Mouse (Mus musculus): ENCODE data around the gene Thoc6.
A peak's percentile ranks its signal among the peaks of the same experiment; 100 is the strongest.

Thoc6 gene

DNA sequence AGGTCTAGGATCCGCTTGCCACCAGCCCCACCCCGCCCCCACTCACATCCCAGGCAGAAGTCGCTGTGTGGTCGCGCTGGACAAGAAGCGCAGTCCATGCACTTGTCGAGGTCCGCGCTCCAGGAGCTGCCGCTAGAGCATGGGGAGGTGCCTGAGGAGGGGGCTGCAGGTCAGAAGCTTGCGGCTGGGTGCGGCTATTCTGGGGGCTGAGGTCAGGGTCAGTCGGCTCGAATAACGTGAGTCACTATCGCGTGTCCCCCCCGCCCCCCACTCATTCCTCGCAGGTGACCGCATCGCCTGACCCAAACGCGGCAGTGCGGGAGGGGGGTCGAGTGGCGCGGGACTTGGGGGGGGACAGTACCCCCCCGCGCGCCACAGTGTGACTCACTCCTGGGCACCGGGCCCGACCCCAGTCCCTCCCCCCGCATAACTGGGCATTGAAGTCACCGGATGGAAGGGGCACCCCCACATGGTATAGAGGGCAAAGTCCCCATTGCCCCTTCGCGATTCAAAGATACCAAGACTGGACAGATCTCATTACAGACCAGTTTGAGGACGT, 2.9 kb upstream of the Thoc6 start:
- DNase-seq = peak; percentile 65 to 68

DNA sequence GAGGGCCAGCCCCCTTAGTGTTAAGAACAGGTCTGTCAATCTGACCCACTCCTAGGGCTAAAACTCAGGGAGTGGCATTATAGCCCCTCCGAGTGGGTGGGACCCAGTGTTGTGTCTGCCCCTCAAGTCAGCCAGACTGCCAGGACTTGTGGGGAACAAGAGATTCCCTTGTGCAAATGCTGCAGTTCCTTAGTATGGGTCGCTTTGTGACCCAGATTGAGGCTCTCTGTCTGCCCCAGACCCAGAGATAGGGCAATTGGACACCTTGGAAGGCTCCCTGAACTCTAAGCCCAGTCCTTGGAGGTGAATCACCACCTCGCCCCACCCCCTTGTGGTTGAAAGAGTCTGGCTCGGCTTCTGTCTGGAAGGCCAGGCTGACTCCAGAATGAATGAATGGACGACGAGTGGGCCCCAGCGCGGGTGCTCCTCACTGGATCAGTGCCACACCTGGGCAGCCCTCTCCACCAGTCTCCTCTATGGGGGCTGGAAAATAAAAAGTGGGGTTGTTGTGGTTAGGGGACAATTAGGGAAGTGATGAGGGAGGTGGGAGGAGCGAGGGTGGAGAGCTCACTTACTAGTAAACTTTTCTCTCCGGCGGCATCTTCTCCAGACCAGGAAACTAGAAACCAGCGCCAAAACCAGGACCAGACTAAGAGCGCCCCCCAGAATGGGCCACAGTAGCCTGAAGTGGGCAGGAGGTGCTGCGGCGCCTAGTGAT, 2.0 kb upstream of the Thoc6 start:
- peak; percentile 66 to 68 for DNase-seq

DNA sequence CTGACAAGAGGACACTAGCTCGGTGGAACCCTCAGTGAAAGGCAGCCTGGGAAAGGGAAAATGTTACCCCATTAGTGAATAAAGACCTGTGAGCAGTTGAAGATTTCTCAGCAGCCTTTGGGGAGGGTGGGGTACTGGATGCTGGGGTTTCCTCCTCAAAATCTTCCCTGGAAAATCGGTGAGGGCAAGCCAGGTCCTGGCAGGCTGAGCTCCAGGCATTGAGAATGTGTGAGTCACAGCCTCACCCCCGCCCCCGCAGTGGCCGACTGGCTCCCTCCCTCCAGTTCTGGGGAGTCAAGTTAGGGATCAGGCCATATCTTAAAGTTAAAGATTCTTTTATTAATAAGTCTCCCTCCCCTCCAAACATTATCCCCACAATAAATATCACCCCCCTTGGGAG, 1.4 kb upstream of the Thoc6 start:
- peak; percentile 60 to 62 for DNase-seq

DNA sequence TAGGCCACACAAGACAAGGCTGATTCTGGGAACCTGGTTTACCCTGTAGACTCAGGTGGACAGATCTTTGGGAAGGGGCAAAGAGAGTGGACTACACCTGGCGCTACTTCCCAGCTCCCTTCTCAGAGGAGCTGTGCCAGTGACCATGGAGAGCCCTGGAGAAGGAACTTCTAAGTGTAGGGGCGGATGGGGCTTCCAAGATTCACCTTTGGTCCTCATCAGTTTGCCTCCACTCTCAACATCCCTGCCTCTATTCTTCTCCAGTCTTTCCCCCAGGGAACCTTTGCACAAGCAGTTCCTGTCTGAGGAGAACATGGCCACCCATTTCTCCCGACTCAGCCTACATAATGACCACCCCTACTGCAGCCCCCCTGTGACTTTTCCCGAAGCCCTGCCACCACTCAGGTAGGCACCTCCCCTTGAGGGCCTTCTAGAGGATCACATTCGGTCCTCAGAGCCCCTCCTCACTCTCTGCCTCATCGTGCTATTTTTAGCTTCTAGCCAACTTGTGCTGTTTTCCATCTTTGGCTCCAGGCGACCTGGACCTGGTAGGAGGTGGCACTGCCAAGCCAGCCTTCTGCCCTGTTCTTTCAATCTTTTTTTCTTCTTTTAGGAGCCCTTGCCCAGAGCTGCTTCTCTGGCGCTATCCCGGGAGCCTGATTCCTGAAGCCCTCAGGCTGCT, 730 bp upstream of the Thoc6 start:
- DNase-seq = peak; percentile 75 to 77

DNA sequence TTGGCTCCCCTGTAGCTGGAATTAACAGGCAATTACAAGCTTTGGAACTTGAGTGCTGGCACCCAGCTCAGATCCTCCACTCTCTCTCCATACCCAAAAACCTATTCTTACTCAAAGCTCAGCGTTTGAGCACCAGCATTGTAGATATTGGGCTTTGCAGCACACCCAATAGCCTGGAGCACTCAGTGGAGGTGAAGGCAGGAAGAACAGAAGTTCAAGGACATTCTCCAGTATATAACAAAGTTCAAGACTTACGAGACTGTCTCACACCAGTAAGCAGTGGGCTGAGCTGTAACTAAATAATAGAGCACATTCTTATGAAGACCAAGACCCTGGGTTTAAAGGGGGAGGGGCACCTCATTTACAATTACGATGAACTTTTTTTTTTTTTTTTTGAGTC, 921 bp downstream of the Thoc6 start:
- DNase-seq = no peak

DNA sequence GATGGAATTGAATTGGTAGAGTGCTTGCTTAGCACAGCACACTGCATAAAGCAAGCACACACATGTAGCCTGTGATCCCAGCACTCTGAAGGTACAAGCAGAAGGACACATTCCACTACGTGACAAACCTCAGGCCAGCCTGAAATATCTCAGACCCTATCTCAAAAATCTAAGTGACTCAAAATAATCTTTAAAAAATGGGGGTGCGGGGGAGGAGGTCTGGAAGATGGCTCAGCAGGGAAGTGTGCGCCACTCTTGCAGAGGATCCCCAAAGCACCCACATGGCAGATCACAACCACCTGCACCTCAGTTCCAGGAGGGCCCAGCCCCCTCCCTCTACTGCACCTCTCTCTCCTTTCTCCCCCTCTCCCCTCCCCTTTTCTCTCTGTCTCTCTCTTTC, 2.2 kb downstream of the Thoc6 start:
- DNase-seq = no peak

DNA sequence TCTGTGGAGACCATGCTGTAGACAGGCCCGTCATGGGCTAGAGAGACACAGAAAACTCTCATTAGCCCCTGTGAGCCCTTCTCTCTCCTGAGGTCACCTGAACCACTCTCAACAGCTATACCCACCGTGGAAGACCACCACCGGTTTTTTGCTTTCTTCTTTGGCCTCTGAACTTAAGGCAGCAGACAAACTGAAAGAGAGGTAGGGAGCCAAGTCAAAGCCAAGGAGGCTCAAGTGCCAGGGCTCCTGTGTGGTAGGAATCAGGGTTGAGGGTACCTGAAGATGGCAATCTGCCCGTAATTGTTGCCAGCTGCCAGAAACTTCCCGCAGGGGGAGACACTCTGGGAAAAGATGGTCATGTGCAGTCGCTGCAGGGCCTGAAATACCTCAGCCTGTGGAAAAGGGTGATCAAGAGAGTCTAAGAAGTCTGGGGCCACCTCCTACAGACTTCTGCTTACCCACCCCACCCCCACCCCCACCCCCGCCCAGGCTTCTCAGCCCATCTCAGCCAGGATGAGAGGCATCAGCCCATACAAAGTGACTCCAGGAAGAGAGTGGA, 3.1 kb downstream of the Thoc6 start:
- no peak for DNase-seq

DNA sequence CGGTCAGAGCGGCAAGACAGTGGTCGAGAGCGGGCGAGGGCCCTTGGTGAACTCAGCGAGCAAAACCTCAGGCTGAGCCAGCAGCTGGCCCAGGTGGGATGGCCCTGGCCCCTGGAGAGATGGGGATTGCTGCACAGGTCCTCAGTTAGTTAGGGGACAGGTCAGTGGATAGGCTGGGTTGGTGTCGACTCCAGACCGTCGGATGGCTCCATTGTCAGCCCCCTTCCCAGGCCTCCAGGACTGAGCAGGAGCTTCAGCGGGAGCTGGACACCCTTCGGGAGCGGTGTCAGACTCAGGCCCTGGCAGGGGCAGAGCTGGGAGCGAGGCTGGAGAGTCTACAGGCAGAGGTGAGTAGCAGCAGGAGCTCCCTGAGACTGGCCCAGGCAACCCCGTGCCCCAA, 8.2 kb downstream of the Thoc6 start:
- no peak for DNase-seq

DNA sequence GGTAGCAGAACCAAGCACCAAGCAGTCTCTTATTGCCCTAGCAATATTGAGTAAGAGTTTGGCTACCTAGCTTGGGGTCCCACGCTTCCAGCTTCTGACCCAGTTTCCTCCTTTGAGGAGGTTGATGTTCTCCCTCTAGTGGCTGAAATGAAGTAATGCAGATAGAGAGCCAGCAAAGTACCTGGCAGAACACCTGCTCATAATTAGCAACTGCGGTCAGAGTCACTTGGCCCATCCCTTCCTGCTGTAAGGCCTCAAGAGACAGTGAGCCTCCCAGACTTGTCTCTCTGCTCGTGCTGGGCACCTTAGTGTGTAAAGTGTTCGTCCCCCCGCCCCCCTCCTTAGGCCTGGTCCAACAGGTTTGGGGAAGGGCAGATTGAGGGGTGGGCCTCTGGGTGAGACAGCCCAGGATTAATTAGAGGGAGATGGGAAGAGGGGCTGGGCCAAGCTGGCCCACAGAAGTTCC, 9.1 kb downstream of the Thoc6 start:
- peak; percentile 55 to 70 for DNase-seq

DNA sequence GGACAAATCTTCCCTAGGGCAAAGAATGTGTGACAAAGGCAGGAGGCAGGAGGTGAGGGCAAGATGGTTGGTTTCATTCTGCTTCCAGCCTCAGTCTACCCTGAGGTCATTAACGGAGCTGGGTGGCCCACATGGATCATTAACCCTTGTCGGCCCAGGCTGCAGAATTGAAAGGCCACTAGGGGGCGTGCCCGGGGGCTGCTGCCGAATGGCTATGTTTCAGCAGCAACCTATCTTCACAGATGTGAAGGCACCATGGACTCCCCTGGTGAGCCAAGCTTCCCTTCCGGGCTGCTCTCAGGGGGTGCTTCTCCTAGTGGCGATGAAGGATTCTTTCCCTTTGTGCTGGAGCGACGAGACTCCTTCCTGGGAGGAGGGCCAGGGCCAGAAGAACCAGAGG, 12.2 kb downstream of the Thoc6 start:
- peak in 1 of 2 experiments; percentile 40 for DNase-seq

DNA sequence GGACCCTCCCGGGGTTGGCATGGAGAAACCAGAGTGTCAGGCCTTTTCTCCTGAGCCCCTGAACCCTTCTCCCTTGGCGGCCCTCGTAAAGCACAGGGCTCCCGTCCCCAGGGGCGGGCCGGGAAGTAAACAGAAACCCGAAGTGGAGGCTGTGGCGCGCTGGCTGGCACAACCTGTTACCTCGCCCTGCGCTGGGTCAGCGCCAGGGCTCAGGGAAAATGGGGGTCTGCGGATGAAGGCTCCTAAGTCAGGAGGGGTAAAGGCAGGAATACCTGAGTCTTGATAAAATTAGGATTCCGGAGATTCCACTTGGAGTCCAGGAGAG, 12.8 kb downstream of the Thoc6 start:
- no peak for DNase-seq

DNA sequence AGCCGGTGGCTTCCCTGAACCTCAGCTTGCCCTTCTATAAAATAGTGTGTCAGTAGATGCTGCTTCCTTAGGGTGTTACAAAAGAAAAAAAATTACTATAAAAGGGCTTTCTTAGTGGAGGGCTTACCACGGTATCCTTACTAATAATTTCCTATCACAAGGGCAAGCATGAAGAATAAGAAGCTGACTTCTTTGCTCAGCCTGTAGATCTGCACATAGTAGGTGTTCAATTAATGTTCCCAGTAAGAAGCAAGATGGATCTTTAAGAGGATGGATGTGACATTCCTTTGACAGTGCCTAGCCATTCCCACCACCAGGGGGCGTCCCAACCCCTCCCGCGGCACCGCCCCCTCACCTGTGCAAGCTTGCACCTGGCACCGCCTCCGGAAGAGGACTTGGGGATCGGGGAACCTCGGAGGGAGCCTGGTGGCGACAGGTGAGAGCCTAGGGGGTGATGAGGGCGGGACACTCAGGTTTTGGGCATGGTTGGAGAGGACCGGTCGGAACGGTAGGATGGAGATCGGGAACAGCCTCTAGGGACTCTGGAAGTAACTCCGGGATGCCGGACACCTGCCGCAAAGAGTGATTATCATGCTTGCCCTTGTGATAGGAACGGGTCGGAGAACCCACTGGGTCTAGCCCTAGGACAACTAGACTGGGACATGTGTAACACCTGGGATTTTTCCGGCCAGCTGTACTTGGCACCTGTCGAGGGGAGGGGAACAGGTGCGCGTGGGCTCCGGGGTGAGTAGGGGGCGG, 13.4 kb downstream of the Thoc6 start, which contains the start of gene Bicdl2:
Gene Bicdl2, plus strand, starts transcription at position 390 of the 759 bp plus-strand sequence.
- peak; percentile 59 to 74 for DNase-seq

DNA sequence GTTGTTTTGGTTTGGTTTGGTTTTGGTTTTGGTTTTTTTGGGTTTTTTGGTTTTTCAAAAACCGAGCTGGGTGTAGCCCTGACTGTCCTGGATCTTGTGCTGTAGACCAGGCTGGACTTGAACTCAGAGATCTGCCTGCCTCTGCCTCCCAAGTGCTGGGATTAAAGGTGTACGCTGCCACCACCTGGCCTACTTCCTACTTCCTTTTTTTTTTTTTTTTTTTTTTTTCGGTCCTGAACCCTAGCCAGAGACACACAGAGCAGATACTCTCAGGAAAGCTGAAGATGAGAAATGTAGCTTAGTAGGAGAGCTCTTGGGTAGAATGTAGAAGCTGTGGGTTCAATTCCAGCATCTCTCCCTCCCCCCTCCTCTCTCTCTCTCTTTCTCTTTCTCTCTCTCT, 15.2 kb downstream of the Thoc6 start:
- DNase-seq = no peak

DNA sequence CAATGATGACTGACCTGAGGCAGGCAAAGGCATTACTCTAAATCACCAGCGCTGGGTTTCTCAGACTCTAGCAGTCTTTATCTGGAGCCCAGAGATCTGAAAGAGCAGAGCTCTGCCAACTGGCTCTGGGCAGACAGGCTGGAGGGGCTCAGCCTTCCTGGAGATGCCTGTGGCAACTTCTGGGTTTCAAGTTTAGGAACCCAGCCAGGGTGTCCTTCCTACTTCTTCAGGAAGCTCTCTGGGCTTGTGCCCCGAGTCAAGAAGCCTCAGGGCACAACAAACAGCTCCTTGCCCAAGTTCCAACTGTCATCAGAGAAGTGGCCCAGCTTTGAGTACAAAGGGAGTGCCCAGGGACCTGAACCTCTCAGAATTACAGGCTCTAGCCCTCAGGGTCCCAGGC, 19.3 kb downstream of the Thoc6 start:
- no peak for DNase-seq

DNA sequence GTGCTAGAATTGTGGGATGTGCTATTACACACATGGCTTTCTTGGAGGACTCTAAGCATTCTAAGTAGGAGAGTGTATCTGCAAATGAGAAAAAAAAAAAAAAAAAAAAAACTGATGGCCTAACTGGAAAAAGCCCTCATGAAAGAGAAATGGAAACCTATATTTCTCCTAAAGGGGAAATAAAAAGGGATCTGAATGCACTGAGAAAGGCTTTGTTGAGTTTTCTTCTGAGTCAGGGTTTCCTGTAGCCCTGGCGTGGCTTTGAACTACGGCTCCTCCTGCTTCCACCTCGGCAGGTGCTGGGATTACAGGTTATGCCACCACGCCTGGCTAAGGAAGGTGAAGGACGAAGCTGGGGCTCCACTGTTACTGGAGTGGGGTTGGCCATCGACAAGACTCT, 19.7 kb downstream of the Thoc6 start:
- no peak for DNase-seq

DNA sequence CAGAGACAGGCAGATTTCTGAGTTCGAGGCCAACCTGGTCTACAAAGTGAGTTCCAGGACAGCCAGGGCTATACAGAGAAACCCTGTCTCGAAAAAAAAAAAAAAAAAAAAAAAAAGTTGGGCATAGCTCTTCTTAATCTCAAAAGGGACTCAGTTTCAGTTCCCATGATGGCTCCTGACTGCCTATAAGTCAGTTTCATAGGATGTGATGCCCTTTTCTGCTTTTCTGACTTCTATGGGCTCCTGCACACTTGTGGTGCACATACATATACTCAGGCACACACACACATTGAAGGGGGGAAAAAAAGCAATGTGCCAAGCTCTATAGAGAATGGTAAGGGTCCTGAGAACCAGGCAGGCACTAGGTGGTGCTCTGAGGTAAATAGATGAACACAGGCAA, 20.4 kb downstream of the Thoc6 start:
- DNase-seq = no peak

DNA sequence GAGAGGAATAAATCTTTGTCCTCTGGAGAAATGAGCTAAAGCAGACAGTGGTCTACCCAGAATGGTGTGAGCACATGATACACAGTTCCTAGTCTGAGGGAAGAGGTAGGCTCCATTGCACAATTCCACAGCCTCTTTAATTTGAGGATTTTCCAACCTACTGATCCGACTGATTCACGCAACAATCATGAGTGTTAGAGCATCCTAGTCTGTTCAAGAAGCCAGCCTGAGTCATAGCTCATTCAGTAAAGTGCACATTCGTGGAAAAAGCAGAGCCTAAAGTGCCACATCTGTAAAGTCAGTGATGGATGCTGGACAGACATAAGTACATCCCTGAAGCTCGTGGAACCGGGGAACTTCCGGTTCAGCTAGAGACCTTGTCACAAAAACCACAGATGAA, 22.3 kb downstream of the Thoc6 start:
- no peak for DNase-seq

DNA sequence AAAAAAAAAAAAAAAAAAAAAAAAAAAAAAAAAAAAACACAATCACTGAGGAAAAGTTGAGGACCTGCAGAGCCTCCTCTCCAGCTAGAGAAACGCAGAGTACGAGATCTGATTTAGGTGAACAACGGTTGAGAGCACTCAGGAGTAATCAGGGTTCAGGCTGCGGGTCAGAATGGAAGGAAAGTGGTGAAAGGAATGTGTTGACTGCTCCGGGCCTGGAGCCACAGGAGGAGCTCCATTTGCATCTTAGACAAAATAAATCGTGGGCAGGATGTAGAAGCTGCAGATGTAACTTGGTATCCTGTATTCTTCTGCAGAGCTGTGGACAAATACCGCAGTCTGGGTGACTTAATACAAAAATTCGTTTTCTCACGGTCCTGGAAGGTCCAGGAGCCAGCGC, 27.8 kb downstream of the Thoc6 start:
- no peak for DNase-seq

DNA sequence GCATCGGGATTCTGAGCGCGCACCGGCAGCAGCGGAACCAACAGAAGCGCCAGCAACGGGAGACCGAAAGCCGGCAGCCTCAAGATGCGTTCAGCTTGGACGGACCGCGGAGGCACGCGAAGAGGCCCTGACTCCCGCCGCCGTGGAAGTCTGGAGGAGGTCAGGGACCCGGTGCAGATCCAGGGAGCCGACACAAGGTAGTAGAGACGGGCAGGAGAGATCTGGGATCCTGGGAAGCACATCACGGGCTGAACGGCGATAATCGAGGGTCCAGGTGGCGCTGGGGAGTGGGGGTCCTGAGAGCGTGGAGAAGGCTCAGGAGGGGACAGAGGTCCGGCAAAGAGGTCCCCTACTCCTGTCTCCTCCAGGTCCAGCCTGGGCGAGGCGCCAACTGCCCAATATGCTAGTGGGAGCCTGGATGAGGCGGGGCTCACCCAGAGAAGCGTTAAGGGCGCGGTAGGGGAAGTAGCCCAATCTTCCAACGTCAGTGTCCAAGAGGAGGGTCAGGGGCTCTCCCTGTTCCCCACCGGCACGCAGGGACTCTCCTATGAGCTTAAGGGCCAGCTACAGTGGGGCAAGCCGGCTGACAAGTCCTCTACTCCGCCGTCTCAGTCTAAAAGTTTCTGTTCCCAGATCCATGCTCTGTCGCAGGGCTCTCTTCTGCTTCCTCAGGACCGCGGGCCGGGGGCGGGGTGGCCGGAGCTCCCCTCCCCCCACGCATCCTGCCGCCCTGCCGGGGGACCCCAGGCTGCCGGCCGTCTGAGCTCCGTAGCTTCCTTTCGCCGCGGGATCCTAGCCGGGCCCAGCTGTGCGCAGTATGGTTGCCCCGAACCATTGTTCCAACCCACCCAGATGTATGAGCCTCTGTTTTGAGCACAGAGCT, 28.8 kb downstream of the Thoc6 start, which contains the start of gene Mmp25:
Gene Mmp25, minus strand, starts transcription at position 665 of the 883 bp plus-strand sequence.
- DNase-seq = peak; percentile 66 to 67

DNA sequence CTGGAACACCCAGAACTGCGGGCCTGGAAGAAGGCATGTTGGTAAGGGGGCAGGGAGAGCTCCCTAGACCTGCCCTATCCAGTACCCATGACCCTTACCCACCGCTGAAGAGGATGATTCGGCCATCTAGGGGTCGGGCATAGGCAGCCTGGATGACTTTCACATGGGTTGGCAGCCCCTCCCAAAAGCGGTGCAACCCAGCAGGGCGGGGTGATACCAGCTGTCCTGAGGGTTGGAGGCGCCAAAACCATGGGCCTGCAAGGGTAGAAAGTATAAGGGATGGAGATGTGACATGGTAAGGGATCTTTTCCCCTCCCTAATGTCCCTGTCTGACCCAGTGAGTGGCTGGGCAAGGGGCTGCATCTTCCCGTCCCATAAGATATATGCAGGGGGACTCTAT, 42.4 kb downstream of the Thoc6 start:
- peak; percentile 52 to 62 for DNase-seq

DNA sequence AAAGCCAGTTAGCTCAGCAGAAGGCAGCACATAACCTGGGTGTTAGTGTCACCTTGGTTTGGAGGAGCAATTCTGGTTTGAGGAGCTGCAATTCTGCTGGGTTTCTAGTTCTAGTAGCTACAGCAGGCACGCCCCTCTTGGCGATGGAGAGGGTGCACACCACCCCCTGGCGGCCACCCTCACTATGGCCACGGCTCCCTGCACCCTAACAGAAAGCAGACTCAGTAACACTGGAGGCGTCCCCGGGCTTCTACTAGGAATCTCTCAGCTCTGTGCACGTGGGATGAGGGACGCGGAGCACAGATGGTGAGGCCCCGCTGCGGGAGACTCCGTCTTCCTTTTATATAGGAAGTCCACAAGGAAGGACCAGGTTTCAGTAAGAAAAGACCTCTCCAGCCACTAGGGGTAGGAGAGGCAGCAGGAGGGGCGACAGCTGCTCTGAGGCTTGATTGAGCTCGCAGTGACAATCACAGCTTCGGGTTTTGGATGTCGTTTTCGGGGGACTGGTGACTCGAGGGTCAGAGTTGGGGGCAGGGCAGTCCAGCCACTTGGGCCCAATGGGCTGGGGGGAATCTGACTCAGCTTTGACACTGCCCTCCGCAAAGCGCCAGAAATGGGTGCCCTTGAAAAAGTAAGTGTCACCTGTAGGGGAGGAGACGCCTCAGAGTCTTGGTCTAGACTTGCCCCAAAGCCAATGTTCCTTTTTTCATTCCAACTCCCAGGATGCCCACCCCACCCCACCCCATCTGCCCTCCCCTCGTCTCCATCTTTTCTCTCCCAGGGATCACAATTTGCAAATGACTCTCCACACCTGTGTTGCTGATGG, 43.3 kb downstream of the Thoc6 start:
- peak; percentile 91 to 93 for DNase-seq

Measured in cerebellum, postnatal 10 days (tissue).